Mouse (Mus musculus): Measurements from ENCODE around the gene Nt5c2.

Nt5c2 gene

GRCm38 (mm10) chr19:46836085-46836484 lies 178.9 kb downstream of the Nt5c2 start:
- DNase-seq, result no peak

- DNase-seq, result no peak
Observed at GRCm38 (mm10) chr19:46835339-46835738, 179.6 kb downstream of the Nt5c2 start.

- DNase-seq, result no peak
Observed at GRCm38 (mm10) chr19:46834301-46834700, 180.7 kb downstream of the Nt5c2 start.
